Mouse (Mus musculus) kidney, embryonic 16.5 days (tissue): ENCODE results near the gene Inpp5d. TPM values are rescaled to one million over a fixed set of nuclear protein-coding genes. Genes with fewer than 3 reads are reported as not detected.
A peak's percentile ranks its signal among the peaks of the same experiment; 100 is the strongest.

ENCODE experiments used
- ATAC-seq: fragments of 200-750 bp; cut with Nextera tagmentation; 2 replicates; pipeline ENCODE4 v1.8.0; 2017; ENCODE audit warnings: moderate TSS enrichment; ENCODE audit not compliant: low FRiP score, low TSS enrichment
- H3K27ac ChIP-seq: fragments of 300-500 bp; sonication (generic); 2 replicates; pipeline ENCODE4 v1.5.1; 2014; ENCODE audit warnings: low read length
- H3K27me3 ChIP-seq: fragments of 300-500 bp; sonication (generic); 2 replicates; pipeline ENCODE4 v1.6.1; 2014; ENCODE audit warnings: low read length, control low read depth, mixed read lengths; ENCODE audit not compliant: insufficient read depth
- H3K36me3 ChIP-seq: fragments of 300-500 bp; sonication (generic); 2 replicates; pipeline ENCODE4 v1.6.1; 2014; ENCODE audit warnings: low read length, control low read depth, mixed read lengths; ENCODE audit not compliant: insufficient read depth
- H3K4me1 ChIP-seq: fragments of 300-500 bp; sonication (generic); 2 replicates; pipeline ENCODE4 v1.6.1; 2014; ENCODE audit warnings: low read length, control low read depth, mixed read lengths; ENCODE audit not compliant: insufficient read depth
- H3K4me2 ChIP-seq: fragments of 300-500 bp; sonication (generic); replicated peaks from 2 replicates; pipeline ENCODE4 v1.6.1; 2014; ENCODE audit warnings: low read depth, low read length
- H3K4me3 ChIP-seq: fragments of 300-500 bp; sonication (generic); 2 replicates; pipeline ENCODE4 v1.5.1; 2014; ENCODE audit warnings: mild to moderate bottlenecking, low read length
- H3K9ac ChIP-seq: fragments of 300-500 bp; sonication (generic); replicated peaks from 2 replicates; pipeline ENCODE4 v1.6.1; 2014; ENCODE audit warnings: low read length
- H3K9me3 ChIP-seq: fragments of 300-500 bp; sonication (generic); 2 replicates; pipeline ENCODE4 v1.6.1; 2016; ENCODE audit warnings: low read length, control low read depth
- WGBS: fragments of 180-500 bp; shearing (Covaris S2); extraction: QIAGEN DNeasy Blood & Tissue Kit; methylation state at CpG from one replicate; pipeline ENCODE4 v1.1.7; 2014; 5-methylcytosine and 5-hydroxymethylcytosine counted together
- polyA plus RNA-seq: library from polyadenylated mRNA; unstranded; fragments of >200 nt; fragmentation: Nextera tagmentation; extraction: Ambion mirVana; gene quantifications from 2 replicates; pipeline ENCODE4 v1.2.1, GENCODE M21; 2015

The Inpp5d gene
- polyA plus RNA-seq, 1 experiment from 2014 or later, result 9.1 TPM

DNA sequence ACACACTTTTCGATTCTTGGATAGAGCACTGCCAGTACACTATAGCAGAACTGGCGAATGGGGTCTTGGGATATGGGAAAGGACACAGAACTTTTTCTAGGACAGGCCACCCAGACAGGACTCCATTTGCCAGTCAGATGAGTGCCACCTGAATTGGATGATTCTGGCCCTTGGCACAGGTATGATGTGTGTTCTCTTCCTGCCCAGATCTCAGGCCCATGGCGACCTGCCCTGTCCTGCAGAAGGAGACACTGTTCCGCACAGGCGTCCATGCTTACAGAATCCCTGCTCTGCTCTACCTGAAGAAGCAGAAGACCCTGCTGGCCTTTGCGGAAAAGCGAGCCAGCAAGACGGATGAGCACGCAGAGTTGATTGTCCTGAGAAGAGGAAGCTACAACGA lies 25.4 kb upstream of the Inpp5d start:
- no peaks in the 10 kb centered on the region for H3K27me3 ChIP-seq
- 92% methylated on average over 10 of the region's 10 CpGs for WGBS
- no peaks in the 10 kb centered on the region for H3K36me3 ChIP-seq
- H3K4me1 ChIP-seq, result no peaks in the 10 kb centered on the region
- no peaks in the 10 kb centered on the region for H3K9me3 ChIP-seq
- no peak overlapping the region for H3K4me3 ChIP-seq
- H3K4me2 ChIP-seq, result no peak overlapping the region
- H3K27ac ChIP-seq, result no peak overlapping the region
- H3K9ac ChIP-seq, result no peak overlapping the region
- no peak for ATAC-seq

DNA sequence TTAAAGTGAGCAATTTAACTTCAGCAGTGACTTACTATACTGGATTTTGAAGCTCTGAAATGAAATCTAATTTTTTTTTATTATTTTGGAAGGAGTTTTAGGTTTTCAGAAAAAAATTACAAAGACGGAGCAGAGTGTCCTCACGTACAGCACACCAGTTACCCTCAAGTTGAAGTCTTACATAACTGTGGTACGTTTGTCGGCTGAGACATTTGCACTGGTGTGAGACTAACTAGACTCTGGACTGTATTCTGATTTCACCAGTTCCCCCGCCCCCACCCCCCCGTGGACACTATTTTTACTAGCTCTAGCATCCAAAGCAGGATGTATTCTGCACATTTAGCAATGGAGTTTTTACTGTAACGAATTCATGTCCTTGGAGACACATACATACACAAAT lies 19.6 kb upstream of the Inpp5d start:
- no peak for ATAC-seq
- H3K4me2 ChIP-seq, result no peak overlapping the region
- no peaks in the 10 kb centered on the region for H3K36me3 ChIP-seq
- H3K9ac ChIP-seq, result no peak overlapping the region
- no peak overlapping the region for H3K27ac ChIP-seq
- H3K4me1 ChIP-seq, result no peaks in the 10 kb centered on the region
- no peak overlapping the region for H3K4me3 ChIP-seq
- H3K27me3 ChIP-seq, result no peaks in the 10 kb centered on the region
- WGBS, result 76% methylated on average over 7 of the region's 7 CpGs
- no peaks in the 10 kb centered on the region for H3K9me3 ChIP-seq

DNA sequence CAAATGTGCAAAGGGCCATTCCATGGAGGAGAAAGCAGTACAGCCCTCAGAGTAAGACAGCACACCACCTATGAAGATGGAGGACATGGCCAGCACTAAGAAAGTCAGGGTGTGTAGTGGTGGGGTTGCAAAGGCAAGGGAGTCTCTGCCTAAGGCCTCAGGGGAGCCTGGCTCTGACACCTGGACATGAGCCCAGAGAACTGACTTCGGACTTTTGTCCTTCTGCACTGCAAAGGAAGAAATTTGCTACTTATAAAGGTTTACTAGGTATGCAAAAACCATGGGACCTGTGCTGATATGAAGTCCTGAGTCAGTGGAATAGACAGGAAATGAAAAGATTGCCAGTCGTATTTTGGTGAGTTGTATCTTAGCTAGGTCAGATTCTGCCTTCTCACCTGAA lies 18.3 kb upstream of the Inpp5d start:
- no peak overlapping the region for H3K27ac ChIP-seq
- no peaks in the 10 kb centered on the region for H3K9me3 ChIP-seq
- no peaks in the 10 kb centered on the region for H3K27me3 ChIP-seq
- H3K4me1 ChIP-seq, result no peaks in the 10 kb centered on the region
- ATAC-seq, result no peak
- no peaks in the 10 kb centered on the region for H3K36me3 ChIP-seq
- 66% methylated on average over 2 of the region's 2 CpGs for WGBS
- no peak overlapping the region for H3K4me3 ChIP-seq
- H3K4me2 ChIP-seq, result no peak overlapping the region
- H3K9ac ChIP-seq, result no peak overlapping the region

DNA sequence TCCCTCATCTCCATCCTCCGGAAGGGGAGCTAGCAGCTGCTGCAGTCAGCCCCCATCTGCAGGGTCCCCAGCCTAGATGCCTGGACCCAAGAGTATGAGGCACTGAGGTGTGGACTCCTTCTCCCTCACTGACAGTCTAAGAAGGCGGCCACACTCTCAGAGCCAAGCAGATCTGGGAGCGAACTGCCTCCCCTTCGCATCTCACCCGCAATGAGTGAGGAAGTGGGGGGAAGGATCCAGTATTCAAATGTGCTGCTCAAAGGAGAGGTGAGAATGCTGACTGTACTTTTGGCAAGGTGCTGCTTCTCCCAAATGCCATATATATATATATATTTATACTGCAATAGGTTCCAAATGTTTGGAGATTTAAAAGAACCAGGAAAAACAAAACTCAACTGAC lies 16.7 kb upstream of the Inpp5d start:
- H3K4me2 ChIP-seq, result no peak overlapping the region
- no peak for ATAC-seq
- no peaks in the 10 kb centered on the region for H3K4me1 ChIP-seq
- no peak overlapping the region for H3K4me3 ChIP-seq
- H3K9ac ChIP-seq, result no peak overlapping the region
- no peaks in the 10 kb centered on the region for H3K36me3 ChIP-seq
- no peaks in the 10 kb centered on the region for H3K9me3 ChIP-seq
- WGBS, result 89% methylated on average over 5 of the region's 5 CpGs
- no peak overlapping the region for H3K27ac ChIP-seq
- no peaks in the 10 kb centered on the region for H3K27me3 ChIP-seq

DNA sequence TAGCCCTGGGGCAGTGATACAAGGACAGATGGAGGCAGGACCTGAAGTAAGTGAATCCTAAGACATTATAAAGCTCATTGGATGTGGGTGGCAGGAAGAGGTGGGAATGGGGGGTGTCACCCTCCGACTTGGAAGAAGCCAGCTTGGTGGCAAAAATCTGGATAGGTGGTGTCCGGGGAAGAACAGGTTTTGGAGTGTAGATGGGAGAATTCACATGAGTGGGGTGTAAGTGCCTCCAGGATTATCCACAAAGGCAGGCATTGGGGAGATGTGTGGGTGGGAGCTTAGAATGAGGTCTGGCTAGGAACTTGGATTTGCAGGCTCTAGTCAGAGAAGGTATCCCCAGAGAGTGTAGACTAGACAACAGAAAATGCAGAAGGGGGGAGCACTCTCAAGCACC lies 14.8 kb upstream of the Inpp5d start:
- Histone ChIP-seq H3K4me3 (no peak overlapping the region), H3K9me3 (no peaks in the 10 kb centered on the region), H3K4me1 (no peaks in the 10 kb centered on the region), H3K27me3 (no peaks in the 10 kb centered on the region), H3K9ac (no peak overlapping the region), H3K4me2 (no peak overlapping the region), H3K27ac (no peak overlapping the region), H3K36me3 (no peaks in the 10 kb centered on the region)
- 80% methylated on average over 2 of the region's 2 CpGs for WGBS
- no peak for ATAC-seq

DNA sequence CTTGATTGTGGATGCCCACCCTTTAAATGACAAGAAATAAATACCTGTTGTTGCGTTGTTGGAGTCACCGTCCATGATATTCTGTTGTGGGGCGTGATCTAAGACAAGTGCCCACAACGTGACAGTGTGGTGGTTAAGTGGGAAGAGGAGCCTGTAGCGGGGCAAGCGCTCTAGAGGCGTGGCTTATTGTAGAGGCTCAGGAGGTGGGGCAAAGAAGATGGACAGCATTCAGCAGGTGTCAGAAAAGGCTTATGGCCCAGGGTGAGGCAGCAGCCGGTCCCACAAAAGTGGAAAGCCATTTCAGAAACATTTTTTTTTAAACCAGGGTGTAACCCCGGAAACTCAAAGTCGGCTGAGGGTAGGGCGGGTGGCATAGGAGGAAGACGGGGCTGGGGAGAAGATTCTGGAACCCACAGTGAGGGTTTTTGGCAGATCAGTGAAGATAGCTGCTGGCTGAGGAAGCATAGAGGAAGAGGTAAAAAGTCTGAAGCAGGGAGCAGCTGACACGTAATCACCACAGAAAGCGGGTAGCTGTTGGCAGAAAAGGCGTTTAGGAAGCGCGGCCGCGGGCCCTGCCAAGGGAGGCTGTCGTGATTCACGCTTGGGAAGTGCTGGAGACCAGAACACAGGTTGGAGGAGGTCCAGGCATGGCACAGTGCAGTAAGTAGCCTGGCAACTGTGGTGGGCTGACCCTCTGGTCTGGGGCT lies 12.6 kb upstream of the Inpp5d start:
- Histone ChIP-seq H3K4me1 (no peaks in the 10 kb centered on the region), H3K9ac (no peak overlapping the region), H3K4me2 (no peak overlapping the region), H3K4me3 (no peak overlapping the region), H3K27me3 (no peaks in the 10 kb centered on the region), H3K27ac (no peak overlapping the region), H3K36me3 (no peaks in the 10 kb centered on the region), H3K9me3 (no peaks in the 10 kb centered on the region)
- WGBS, result 80% methylated on average over 21 of the region's 21 CpGs
- ATAC-seq, result no peak

DNA sequence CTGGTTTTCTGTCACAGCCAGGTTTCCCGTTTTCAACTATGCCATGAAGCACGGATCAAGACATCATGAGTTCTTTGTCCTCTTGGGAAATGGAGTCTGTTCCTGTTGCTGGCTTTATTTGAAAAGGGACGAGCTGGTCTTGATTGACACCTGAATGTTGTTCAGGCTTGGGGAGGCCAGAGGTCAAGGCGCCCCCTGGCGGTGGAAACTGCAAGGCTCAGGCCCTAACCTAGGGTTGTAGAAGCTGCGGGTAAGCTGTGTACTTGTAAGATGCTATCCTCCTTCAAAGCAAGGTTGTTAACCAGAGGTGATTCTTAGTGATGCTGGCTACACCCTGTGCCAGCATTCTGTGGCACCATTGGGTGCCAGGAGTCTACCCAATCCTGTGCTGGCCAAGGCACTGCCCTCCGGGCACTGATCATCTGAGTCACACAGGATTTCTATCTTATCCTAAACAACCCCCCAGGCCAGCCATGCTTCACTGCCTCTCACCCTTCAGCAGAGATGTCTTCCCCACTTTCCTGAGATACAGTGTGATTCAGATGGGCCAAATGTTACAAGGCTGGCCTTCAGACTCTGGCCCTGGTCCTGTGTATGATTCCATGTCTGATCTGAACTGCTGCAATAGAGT lies 11.6 kb upstream of the Inpp5d start:
- no peak overlapping the region for H3K27ac ChIP-seq
- no peaks in the 10 kb centered on the region for H3K36me3 ChIP-seq
- H3K9me3 ChIP-seq, result no peaks in the 10 kb centered on the region
- H3K4me2 ChIP-seq, result no peak overlapping the region
- H3K27me3 ChIP-seq, result no peaks in the 10 kb centered on the region
- ATAC-seq, result no peak
- H3K4me3 ChIP-seq, result no peak overlapping the region
- no peaks in the 10 kb centered on the region for H3K4me1 ChIP-seq
- no peak overlapping the region for H3K9ac ChIP-seq
- 41% methylated on average over 7 of the region's 7 CpGs for WGBS

DNA sequence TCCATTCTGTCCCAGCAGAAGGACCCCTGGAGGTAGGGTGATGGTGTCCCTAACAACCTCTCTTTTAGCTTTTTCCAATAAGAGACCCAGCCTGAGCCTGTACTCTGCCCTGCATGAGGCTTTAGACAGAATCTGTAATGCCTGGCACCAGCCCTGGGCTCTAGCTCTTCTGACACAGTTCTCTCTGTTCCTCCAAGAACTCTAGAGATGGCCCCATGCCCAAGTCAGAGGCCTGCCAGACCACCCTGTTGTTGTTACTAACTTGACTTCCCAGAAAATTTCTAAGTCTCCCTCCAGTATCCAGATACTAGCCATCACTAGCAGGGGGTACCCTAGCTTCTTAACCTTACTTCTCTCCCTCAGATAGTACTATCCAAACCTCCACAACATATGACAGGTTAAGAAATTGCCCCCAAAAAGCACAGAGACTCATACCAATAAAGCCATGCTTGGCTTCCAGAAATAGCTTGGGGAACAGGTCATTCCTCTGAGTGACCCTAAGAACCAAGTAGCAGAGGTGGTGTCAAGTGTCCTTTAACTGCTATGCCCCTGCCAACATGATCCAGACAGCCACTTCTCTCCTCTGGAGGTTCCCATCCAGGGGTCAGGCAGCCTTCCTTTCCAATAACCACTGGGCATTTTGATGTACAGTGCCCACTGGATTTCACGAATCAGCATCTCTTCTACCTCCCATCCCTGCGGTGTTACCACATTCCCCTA lies 5.4 kb upstream of the Inpp5d start:
- WGBS, result 82% methylated on average over 2 of the region's 2 CpGs
- Histone ChIP-seq H3K27ac (no peak overlapping the region), H3K36me3 (no peaks in the 10 kb centered on the region), H3K4me1 (no peaks in the 10 kb centered on the region), H3K4me2 (no peak overlapping the region), H3K9ac (no peak overlapping the region), H3K4me3 (no peak overlapping the region), H3K9me3 (no peaks in the 10 kb centered on the region), H3K27me3 (no peaks in the 10 kb centered on the region)
- ATAC-seq, result no peak

DNA sequence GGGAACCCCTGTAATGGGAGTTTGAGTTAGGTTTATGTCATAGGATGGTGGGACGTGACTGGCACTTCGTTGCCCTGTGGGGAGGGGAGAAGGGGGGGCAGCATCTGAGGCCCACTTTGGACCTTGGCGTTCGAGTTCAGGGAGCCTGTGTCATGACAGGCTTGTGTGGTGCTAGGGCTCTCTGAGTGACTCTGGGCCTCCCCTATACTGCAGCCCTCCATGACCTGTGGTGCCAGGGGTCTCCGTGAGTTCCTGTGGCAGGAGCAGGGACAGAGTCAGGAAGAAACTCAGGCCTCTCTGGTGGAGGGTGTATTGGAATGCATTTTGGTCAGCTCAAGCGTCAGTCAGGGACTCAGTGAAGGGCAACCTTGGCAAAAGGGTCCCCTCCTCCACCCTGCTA lies 581 bp downstream of the Inpp5d start:
- no peaks in the 10 kb centered on the region for H3K9me3 ChIP-seq
- peak overlapping the region; percentile 32 for H3K4me2 ChIP-seq
- 0 out of 2 replicates have a peak, but pooled peaks cover 4% of the 10 kb centered on the region for H3K4me1 ChIP-seq
- no peaks in the 10 kb centered on the region for H3K27me3 ChIP-seq
- H3K9ac ChIP-seq, result peak overlapping the region; percentile 44; the same call in 1 of the 2 replicates
- peak overlapping the region; percentile 68; the same call in 1 of the 2 replicates for H3K27ac ChIP-seq
- 64% methylated on average over 6 of the region's 6 CpGs for WGBS
- no peaks in the 10 kb centered on the region for H3K36me3 ChIP-seq
- H3K4me3 ChIP-seq, result peak overlapping the region; percentile 38
- ATAC-seq, result peak; percentile 51; the same call in 1 of the 2 replicates
